Comparison of ENCODE assay signal across 9 mouse cellular contexts in the genomic region with DNA sequence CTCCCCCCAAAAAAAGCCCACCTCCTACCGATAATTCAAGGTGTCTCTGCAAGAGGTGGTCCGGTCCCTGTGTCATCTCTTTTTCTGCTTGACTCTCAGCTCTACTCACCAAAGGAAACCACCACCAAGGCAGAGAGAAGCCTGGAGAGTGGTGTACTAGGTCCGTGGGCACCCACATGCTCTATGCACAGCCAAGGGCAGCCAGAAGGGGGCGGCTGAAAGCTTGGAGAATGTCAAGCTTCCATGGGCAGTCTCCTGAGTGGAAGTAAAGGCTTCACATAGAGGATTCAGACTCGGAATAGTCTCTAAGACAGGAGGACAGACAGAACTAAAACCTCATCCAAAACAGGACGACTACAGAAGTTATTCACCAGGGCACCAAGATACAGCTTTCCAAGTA. TPM values are rescaled to one million over a fixed set of nuclear protein-coding genes. Genes with fewer than 3 reads are reported as not detected.
DNase-seq lines count a peak whose midpoint lies in the region; ATAC-seq and TF ChIP-seq lines count a peak whose summit lies in the region.
"Had no signal": no experiment of that assay in that cellular context is flagged by ENCODE, and none has a peak within 500 bp of the region (broad histone marks: within the 10 kb centered on the region; RNA-seq: fewer than 3 reads in every experiment).

No protein-coding gene starts in this region.

- no peak for ATAC-seq in midbrain, embryonic 11.5 days (ENCODE audit: low FRiP score)

- TF ChIP-seq CTCF in brain, embryonic 14.5 days (IDR thresholded peaks at IDR 0.05; ENCODE audit: borderline replicate concordance, extremely low read depth, insufficient read depth, insufficient read length): peak; percentile 40; the same call in 1 of the 2 replicates

- H3K4me3 ChIP-seq in midbrain, embryonic 10.5 days: no peak overlapping the region
- no peak overlapping the region for H3K4me3 ChIP-seq in midbrain, embryonic 11.5 days (ENCODE audit: low read depth, low read length)
- H3K4me3 ChIP-seq: erythroblast, embryonic 14.5 days had no signal

- H3K4me1 ChIP-seq in midbrain, embryonic 10.5 days: peaks cover 9% of the 10 kb centered on the region
- H3K4me1 ChIP-seq in midbrain, embryonic 11.5 days (ENCODE audit: control insufficient read depth, insufficient read depth, low read length): peaks cover 2% of the 10 kb centered on the region

- H3K36me3 ChIP-seq in midbrain, embryonic 10.5 days: peaks cover 43% of the 10 kb centered on the region
- H3K36me3 ChIP-seq in midbrain, embryonic 11.5 days (ENCODE audit: control insufficient read depth, insufficient read depth, low read length): no peaks in the 10 kb centered on the region

- WGBS in midbrain, embryonic 10.5 days: 64% methylated on average over 6 of the region's 6 CpGs
- WGBS in midbrain, embryonic 11.5 days: 58% methylated on average over 6 of the region's 6 CpGs

- no peak overlapping the region for H3K4me2 ChIP-seq in midbrain, embryonic 11.5 days

- H3K9me3 ChIP-seq in midbrain, embryonic 10.5 days (replicated peaks): no peaks in the 10 kb centered on the region
- no peaks in the 10 kb centered on the region for H3K9me3 ChIP-seq in midbrain, embryonic 11.5 days (ENCODE audit: control insufficient read depth, low read length)

- H3K9ac ChIP-seq in midbrain, embryonic 11.5 days (ENCODE audit: low read length): no peak overlapping the region

- no peak for TF ChIP-seq POLR2A in brain, embryonic 14.5 days (IDR thresholded peaks at IDR 0.05; ENCODE audit: borderline replicate concordance, extremely low read depth, insufficient read depth, insufficient read length, poor library complexity, severe bottlenecking)

- no peak overlapping the region for H3K27ac ChIP-seq in midbrain, embryonic 10.5 days (replicated peaks)
- H3K27ac ChIP-seq in midbrain, embryonic 11.5 days (ENCODE audit: low read depth, low read length): no peak overlapping the region

- no peaks in the 10 kb centered on the region for H3K27me3 ChIP-seq in midbrain, embryonic 10.5 days (ENCODE audit: low read depth, poor library complexity, severe bottlenecking)
- H3K27me3 ChIP-seq in midbrain, embryonic 11.5 days (ENCODE audit: control insufficient read depth, insufficient read depth, low read length): no peaks in the 10 kb centered on the region

- peak; percentile 31 to 48 for DNase-seq in cerebellum, postnatal 14 days
- no peak for DNase-seq in cerebellum, adult 9-11 months
- DNase-seq in midbrain, embryonic 10.5 days (ENCODE audit: low spot score): peak; percentile 25
- DNase-seq in midbrain, embryonic 11.5 days (ENCODE audit: low spot score, missing footprints): no peak
- no peak for DNase-seq in brain, embryonic 14.5 days (ENCODE audit: low read depth)
- DNase-seq in lung, postnatal 25 days (ENCODE audit: low spot score): peak; percentile 41
- DNase-seq in ovary, postnatal 14 days (ENCODE audit: low spot score): no peak
- DNase-seq in layer of hippocampus, postnatal 36 days: no peak

RNA-seq across cellular contexts. Expression of a gene that starts 10.2 kb away (rescaled TPM):
- polyA plus RNA-seq in midbrain, embryonic 10.5 days (2016; fragmentation: Nextera tagmentation; extraction: Ambion mirVana): 110 and 123 TPM in 2 replicates
- 97.5 and 104 TPM in 2 replicates for polyA plus RNA-seq in midbrain, embryonic 11.5 days (2014; fragmentation: Nextera tagmentation; extraction: Ambion mirVana)
- polyA plus RNA-seq in brain, embryonic 14.5 days (2012; rRNA removed): 113 and 117 TPM in 2 replicates
- total RNA-seq in layer of hippocampus, postnatal 36 days (2021): 100 to 1,000 TPM; 165 to 172 TPM

RNA-seq across cellular contexts. Expression of a gene that starts 20.9 kb away (rescaled TPM):
- polyA plus RNA-seq in midbrain, embryonic 10.5 days (2016; fragmentation: Nextera tagmentation; extraction: Ambion mirVana): 37.6 and 44.4 TPM in 2 replicates
- polyA plus RNA-seq in midbrain, embryonic 11.5 days (2014; fragmentation: Nextera tagmentation; extraction: Ambion mirVana): 33.4 and 34.7 TPM in 2 replicates
- 51.3 and 58.3 TPM in 2 replicates for polyA plus RNA-seq in brain, embryonic 14.5 days (2012; rRNA removed)
- 100 to 1,000 TPM; 162 to 163 TPM for total RNA-seq in layer of hippocampus, postnatal 36 days (2021)

RNA-seq across cellular contexts. Expression of a gene that starts 50.6 kb away (rescaled TPM):
- 69.7 and 74.0 TPM in 2 replicates for polyA plus RNA-seq in midbrain, embryonic 10.5 days (2016; fragmentation: Nextera tagmentation; extraction: Ambion mirVana)
- 78.5 and 84.3 TPM in 2 replicates for polyA plus RNA-seq in midbrain, embryonic 11.5 days (2014; fragmentation: Nextera tagmentation; extraction: Ambion mirVana)
- polyA plus RNA-seq in brain, embryonic 14.5 days (2012; rRNA removed): 33.5 and 35.6 TPM in 2 replicates
- total RNA-seq in layer of hippocampus, postnatal 36 days (2021): 10 to 100 TPM; 19.7 to 20.1 TPM

RNA-seq across cellular contexts. Expression of a gene that starts 59.9 kb away (rescaled TPM):
- polyA plus RNA-seq in midbrain, embryonic 10.5 days (2016; fragmentation: Nextera tagmentation; extraction: Ambion mirVana): 0.02 TPM in 1 of 2 replicates, not detected in the other
- polyA plus RNA-seq in midbrain, embryonic 11.5 days (2014; fragmentation: Nextera tagmentation; extraction: Ambion mirVana): not detected in 2 replicates
- polyA plus RNA-seq in brain, embryonic 14.5 days (2012; rRNA removed): 0.05 and 0.11 TPM in 2 replicates
- total RNA-seq in layer of hippocampus, postnatal 36 days (2021): not detected
- polyA plus RNA-seq: erythroblast, embryonic 14.5 days had no signal

Comparison
In these comparisons a context has a peak if more than half of its experiments do, and no peak if none do; other contexts are left out.
1. DNase-seq: peak in cerebellum, postnatal 14 days (2 of 2), midbrain, embryonic 10.5 days (single experiment) and lung, postnatal 25 days (single experiment); none in cerebellum, adult 9-11 months (single experiment), midbrain, embryonic 11.5 days (single experiment), brain, embryonic 14.5 days (single experiment), ovary, postnatal 14 days (single experiment) and layer of hippocampus, postnatal 36 days (0 of 2).